Mouse (Mus musculus) cerebellum, adult 2 months (tissue): Measurements from ENCODE around the gene Zscan26. TPM values are rescaled to one million over a fixed set of nuclear protein-coding genes. Genes with fewer than 3 reads are reported as not detected.

Source experiments
- DNase-seq, 2 experiments: peaks; one replicate each; pipeline ENCODE4 v3.0.0; 2021
- H3K27ac ChIP-seq: fragments of 200-500 bp; 2 replicates; pipeline ENCODE4 v1.5.1; 2012; ENCODE audit warnings: low read length, control low read depth, inconsistent platforms; ENCODE audit not compliant: insufficient read depth
- H3K27me3 ChIP-seq: fragments of 200-500 bp; 2 replicates; pipeline ENCODE4 v1.6.1; 2012; ENCODE audit warnings: inconsistent platforms, mild to moderate bottlenecking, low read length, moderate library complexity; ENCODE audit not compliant: control insufficient read depth, insufficient read depth
- H3K4me1 ChIP-seq: fragments of 200-500 bp; 2 replicates; pipeline ENCODE4 v1.6.1; 2011; ENCODE audit warnings: low read length; ENCODE audit not compliant: control insufficient read depth, insufficient read depth
- H3K4me3 ChIP-seq: fragments of 200-500 bp; replicated peaks from 2 replicates; pipeline ENCODE3; 2011; ENCODE audit warnings: mild to moderate bottlenecking, low read depth, low read length, control low read depth; ENCODE audit not compliant: insufficient read depth
- CTCF ChIP-seq: fragments of 200-500 bp; IDR thresholded peaks from 2 replicates; pipeline ENCODE4 v1.5.1; 2011; ENCODE audit warnings: low read depth, mild to moderate bottlenecking, control low read depth, low read length, moderate library complexity, borderline replicate concordance; ENCODE audit not compliant: insufficient read depth
- POLR2A ChIP-seq: fragments of 200-500 bp; IDR thresholded peaks from 2 replicates; pipeline ENCODE4 v1.6.1; 2011; ENCODE audit warnings: low read length, control low read depth, borderline replicate concordance; ENCODE audit not compliant: insufficient read depth
- WGBS: fragments of 180-500 bp; shearing (Covaris S2); methylation state at CpG from one replicate; pipeline ENCODE4 v1.1.7; 2018; 5-methylcytosine and 5-hydroxymethylcytosine counted together
- polyA plus RNA-seq: library from polyadenylated mRNA; depleted of rRNA; stranded (reverse); fragments of >200 nt; gene quantifications from 2 replicates; pipeline ENCODE4 v1.2.3, GENCODE M21; 2012

Gene Zscan26
- polyA plus RNA-seq, 1 experiment, result 69.3 TPM

- WGBS, result 81% methylated on average over 6 of the region's 6 CpGs
- Histone ChIP-seq H3K4me3 (no peak overlapping the region), H3K27me3 (no peaks in the 10 kb centered on the region), H3K27ac (no peak overlapping the region), H3K4me1 (no peaks in the 10 kb centered on the region)
- TF ChIP-seq CTCF, result no peak
- TF ChIP-seq POLR2A, result no peak
- no peak for DNase-seq
These were observed 36.1 kb downstream of the Zscan26 start for GRCm38 (mm10) chr13:21417298-21418010.

GRCm38 (mm10) chr13:21415750-21416149 is 37.8 kb downstream of the Zscan26 start:
- DNase-seq, result no peak
- no peak overlapping the region for H3K4me3 ChIP-seq
- H3K27ac ChIP-seq, result no peak overlapping the region
- WGBS, result 95% methylated on average over 2 of the region's 2 CpGs
- H3K4me1 ChIP-seq, result no peaks in the 10 kb centered on the region
- H3K27me3 ChIP-seq, result no peaks in the 10 kb centered on the region
- TF ChIP-seq CTCF, result no peak
- TF ChIP-seq POLR2A, result no peak

- H3K27ac ChIP-seq, result no peak overlapping the region
- 76% methylated on average over 4 of the region's 4 CpGs for WGBS
- H3K4me3 ChIP-seq, result no peak overlapping the region
- no peaks in the 10 kb centered on the region for H3K4me1 ChIP-seq
- TF ChIP-seq POLR2A (no peak), CTCF (no peak)
- H3K27me3 ChIP-seq, result no peaks in the 10 kb centered on the region
- DNase-seq, result no peak
These were observed 38.3 kb downstream of the Zscan26 start for GRCm38 (mm10) chr13:21415266-21415665.

DNA sequence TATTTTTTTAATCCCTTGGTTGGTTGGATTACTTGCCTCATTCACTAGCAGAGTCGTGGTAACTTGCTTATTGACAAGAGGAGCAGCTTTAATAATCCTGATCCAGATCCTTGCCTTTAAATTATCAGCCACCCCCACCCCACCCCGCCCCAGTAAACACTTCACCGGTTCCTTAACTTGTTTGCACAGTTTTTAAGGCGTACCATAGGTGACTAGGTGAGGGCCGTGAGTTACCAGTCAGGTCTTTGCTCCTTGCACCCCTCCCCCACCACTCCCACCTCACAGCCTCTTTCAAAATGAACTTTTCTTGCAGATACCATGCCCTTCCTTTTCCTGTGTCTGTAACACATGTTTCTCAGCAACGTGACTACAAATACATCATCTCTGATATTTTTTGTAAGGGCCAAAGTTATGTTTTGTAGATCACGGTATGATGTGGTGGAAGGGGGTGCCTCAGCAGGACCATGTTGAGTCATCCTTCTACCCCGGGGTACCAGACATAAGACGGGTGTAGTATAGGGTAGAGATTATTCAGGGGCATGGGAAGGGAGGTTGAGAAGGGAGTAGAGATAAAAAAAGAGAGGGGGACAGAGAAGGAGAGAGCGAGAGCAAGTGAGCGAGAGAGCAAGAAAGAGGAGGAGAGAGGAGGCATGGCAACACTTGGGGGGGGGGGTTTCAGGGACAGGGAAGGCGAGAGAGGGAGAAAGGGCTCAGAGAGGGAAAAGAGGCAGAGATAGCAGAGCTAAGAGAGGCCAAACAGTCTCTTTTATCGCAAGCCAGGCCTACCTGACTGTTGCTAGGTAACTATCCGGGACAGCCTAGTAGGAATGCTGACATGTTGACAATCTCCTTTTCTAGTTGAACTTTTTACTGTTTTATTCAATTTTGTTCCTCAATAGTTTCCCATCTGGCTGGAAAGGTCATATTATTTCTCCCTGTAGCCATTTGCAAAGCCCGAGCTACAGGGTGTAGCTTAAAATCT is 39.0 kb downstream of the Zscan26 start:
- Histone ChIP-seq H3K27ac (no peak overlapping the region), H3K4me1 (no peaks in the 10 kb centered on the region), H3K4me3 (no peak overlapping the region), H3K27me3 (no peaks in the 10 kb centered on the region)
- no peak for TF ChIP-seq CTCF
- DNase-seq, result no peak
- WGBS, result 63% methylated on average over 15 of the region's 15 CpGs

DNA sequence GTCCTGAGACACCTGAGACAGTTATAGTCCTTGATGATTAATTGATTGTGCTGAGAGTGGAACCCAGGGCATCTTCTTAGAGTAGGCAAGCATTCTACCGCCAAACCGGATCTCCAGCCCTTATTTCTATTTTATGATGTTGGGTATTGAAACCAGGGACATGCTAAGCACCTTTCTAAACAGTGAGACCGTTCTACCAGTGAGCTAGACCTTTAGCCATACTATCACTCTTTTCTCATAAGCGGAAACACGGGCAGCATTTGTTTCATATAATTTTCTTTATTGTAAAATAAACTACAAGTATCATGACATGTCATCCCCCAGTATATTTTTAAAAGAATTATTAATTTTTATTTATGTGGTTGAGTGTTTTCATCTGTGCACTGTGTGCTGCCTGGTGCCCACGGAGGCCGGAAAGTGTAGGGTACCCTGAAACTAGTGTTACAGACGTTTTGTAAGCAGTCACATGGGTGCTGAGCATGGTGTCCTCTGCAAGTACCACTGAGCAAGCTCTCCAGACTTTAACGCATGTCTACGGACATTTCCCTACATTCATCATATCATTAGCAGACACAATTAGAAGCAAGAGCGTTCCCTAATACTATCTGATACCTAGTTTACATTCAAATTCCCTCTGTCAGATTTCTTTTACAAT is 44.6 kb downstream of the Zscan26 start:
- TF ChIP-seq POLR2A (no peak), CTCF (no peak)
- no peak for DNase-seq
- 53% methylated on average over 11 of the region's 11 CpGs for WGBS
- Histone ChIP-seq H3K4me3 (peak overlapping the region; percentile 90), H3K4me1 (no peaks in the 10 kb centered on the region), H3K27ac (peak overlapping the region; percentile 31; the same call in 1 of the 2 replicates), H3K27me3 (no peaks in the 10 kb centered on the region)

DNA sequence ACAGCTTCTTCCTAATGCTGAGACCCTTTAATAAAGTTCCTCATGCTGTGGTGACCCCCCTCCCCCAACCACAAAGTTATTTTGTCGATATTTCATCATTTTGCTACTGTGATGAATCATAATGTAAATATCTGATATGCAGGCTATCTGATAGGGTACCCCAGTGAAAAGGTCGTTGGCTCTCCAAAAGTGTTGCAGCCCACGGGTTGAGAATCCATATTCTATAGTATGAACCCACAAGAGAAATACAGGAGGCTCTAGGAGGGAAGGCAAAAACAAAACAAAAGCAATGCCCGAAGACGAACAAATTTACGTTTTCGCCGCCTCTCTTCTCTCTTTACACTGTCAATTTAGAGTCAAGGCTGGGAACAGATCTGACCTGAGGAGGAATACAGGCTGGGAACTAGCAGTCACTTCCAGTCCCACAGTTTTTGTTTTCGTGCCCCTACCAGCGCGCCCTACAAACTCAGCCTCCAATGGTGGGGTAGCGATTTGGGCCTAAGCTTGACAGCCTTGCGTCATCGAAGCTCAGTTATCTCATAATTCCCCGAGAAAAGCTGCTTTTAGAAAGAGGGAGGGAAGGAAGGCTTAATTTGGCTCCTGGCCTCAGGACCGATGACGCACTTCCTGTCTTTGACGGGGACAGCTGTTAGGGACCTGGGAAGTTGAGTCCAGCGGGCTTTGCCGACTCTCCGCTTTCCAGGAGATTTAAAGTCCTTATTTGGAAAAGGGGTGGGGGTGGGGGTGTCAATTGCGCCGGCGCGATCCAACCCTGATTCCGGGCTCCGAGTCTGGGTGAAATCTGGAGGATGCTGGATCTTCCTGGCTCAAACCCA is 45.3 kb downstream of the Zscan26 start:
- no peak for TF ChIP-seq CTCF
- peak; percentile 65; the same call in 1 of the 2 replicates for TF ChIP-seq POLR2A

GRCm38 (mm10) chr13:21407341-21407740 is 46.2 kb downstream of the Zscan26 start:
- no peaks in the 10 kb centered on the region for H3K27me3 ChIP-seq
- no peaks in the 10 kb centered on the region for H3K4me1 ChIP-seq
- WGBS, result 83% methylated on average over 11 of the region's 11 CpGs
- no peak for DNase-seq
- 0 out of 2 replicates have a peak overlapping the region, but pooled peaks have one; percentile 46 for H3K27ac ChIP-seq
- no peak overlapping the region for H3K4me3 ChIP-seq
- TF ChIP-seq POLR2A, result no peak
- TF ChIP-seq CTCF, result no peak

More for the DNA sequence above, 45.3 kb downstream of the Zscan26 start:
- peak; percentile 90 to 92 for DNase-seq
- Histone ChIP-seq H3K4me3 (peak overlapping the region; percentile 90), H3K27me3 (no peaks in the 10 kb centered on the region), H3K27ac (peak overlapping the region; percentile 85), H3K4me1 (no peaks in the 10 kb centered on the region)
- WGBS, result 3% methylated on average over 27 of the region's 27 CpGs
